Mouse (Mus musculus): ENCODE measurements around the gene C2cd4a.

C2cd4a gene

GRCm38 (mm10) chr9:67786311-67786710, 45.8 kb downstream of the C2cd4a start:
- no peak for DNase-seq (ENCODE audit: low spot score)

DNA sequence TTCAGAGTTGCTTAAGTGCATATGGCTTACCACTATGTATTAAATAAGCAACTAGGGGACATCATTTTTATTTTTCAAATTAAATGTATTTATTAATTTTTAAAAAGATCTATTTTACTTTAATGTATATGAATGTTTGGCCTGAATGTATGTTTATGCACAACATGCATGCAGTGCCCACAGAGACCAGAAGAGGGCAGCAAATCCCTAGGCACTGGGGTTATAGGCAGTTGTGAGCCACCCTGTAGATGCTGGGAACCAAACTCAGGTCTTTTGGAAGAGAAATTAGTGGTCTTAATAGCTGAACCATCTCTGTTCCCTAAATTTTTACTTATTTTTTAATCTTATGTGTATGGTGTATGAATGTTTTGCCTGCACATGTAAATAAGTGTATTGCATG, 48.2 kb downstream of the C2cd4a start:
- DNase-seq (ENCODE audit: low spot score), result no peak

GRCm38 (mm10) chr9:67783464-67783863, 48.7 kb downstream of the C2cd4a start:
- DNase-seq (ENCODE audit: low spot score), result no peak

DNA sequence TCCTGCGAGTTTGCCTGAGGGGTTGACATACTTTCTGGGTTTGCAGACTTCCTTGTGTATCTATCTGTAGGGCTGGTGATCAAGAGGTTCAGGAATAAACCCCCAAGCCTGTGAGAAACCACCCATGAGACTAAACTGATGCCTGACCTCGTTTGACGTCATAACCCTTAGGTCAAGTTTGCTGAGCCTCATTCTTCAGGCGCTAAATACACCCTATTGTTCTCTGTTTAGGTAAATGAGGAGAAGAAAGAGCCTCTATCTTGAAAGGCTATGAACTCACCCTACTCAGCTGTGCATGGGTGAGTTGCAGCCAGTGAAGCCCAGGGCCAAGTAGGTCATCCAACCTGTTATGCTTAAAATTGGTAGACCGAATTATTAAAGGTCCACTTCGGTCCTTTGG, 49.3 kb downstream of the C2cd4a start:
- no peak for DNase-seq (ENCODE audit: low spot score)
